In genomic region chr8:12831659-12832589, GRCm38 (mm10) we compare ENCODE assay signal across 12 mouse cellular contexts. TPM values are rescaled to one million over a fixed set of nuclear protein-coding genes. Genes with fewer than 3 reads are reported as not detected.
A peak's percentile ranks its signal among the peaks of the same experiment; 100 is the strongest.
DNase-seq lines count a peak whose midpoint lies in the region; ATAC-seq lines count a peak whose summit lies in the region.
"Had no signal": no experiment of that assay in that cellular context is flagged by ENCODE, and none has a peak within 500 bp of the region (broad histone marks: within the 10 kb centered on the region; RNA-seq: fewer than 3 reads in every experiment).

No protein-coding gene starts in this region.

- no peak overlapping the region for H3K4me3 ChIP-seq in hindbrain, embryonic 11.5 days (ENCODE audit: low read depth, low read length)
- no peak overlapping the region for H3K4me3 ChIP-seq in midbrain, embryonic 16.5 days (ENCODE audit: low read depth, low read length)
- H3K4me3 ChIP-seq: embryonic facial prominence, embryonic 15.5 days; layer of hippocampus, adult 2 months had no signal

- peaks cover 6% of the 10 kb centered on the region for H3K4me1 ChIP-seq in hindbrain, embryonic 11.5 days (replicated peaks; ENCODE audit: control insufficient read depth, insufficient read depth, low read length)
- peaks cover 11% of the 10 kb centered on the region for H3K4me1 ChIP-seq in midbrain, embryonic 16.5 days (ENCODE audit: control insufficient read depth, insufficient read depth, low read length)
- H3K4me1 ChIP-seq: embryonic facial prominence, embryonic 15.5 days had no signal

- peak; percentile 13 to 25 for DNase-seq in left cerebral cortex, postnatal 25 days (ENCODE audit: low spot score in 2 of 2)
- no peak for DNase-seq in left cerebral cortex, adult 8-10 months (ENCODE audit: low spot score in 2 of 2)
- DNase-seq in embryo, embryonic 10 days (ENCODE audit: low spot score): peak; percentile 69
- peak; percentile 58 for DNase-seq in hindbrain, embryonic 11.5 days (ENCODE audit: low spot score)
- DNase-seq in heart, postnatal 25 days (ENCODE audit: low spot score): no peak
- DNase-seq in left cerebral cortex, adult 9 months (ENCODE audit: low spot score in 2 of 2): no peak
- no peak for DNase-seq in thymus, postnatal 4 days
- DNase-seq: liver had no signal

- H3K4me2 ChIP-seq in hindbrain, embryonic 11.5 days (replicated peaks; ENCODE audit: low read depth, low read length): no peak overlapping the region; the same call in 1 of the 2 replicates
- H3K4me2 ChIP-seq in midbrain, embryonic 16.5 days (ENCODE audit: low read length): no peak overlapping the region
- H3K4me2 ChIP-seq: embryonic facial prominence, embryonic 15.5 days had no signal

- 72% methylated on average over 7 of the region's 7 CpGs for WGBS in hindbrain, embryonic 11.5 days
- WGBS in midbrain, embryonic 16.5 days: 52% methylated on average over 7 of the region's 7 CpGs

- H3K36me3 ChIP-seq in hindbrain, embryonic 11.5 days (ENCODE audit: control insufficient read depth, insufficient read depth, low read length): no peaks in the 10 kb centered on the region
- H3K36me3 ChIP-seq in midbrain, embryonic 16.5 days (ENCODE audit: control insufficient read depth, insufficient read depth, low read length): peaks cover 17% of the 10 kb centered on the region

- no peaks in the 10 kb centered on the region for H3K27me3 ChIP-seq in hindbrain, embryonic 11.5 days (ENCODE audit: control insufficient read depth, insufficient read depth, low read length)
- H3K27me3 ChIP-seq in midbrain, embryonic 16.5 days (ENCODE audit: control insufficient read depth, insufficient read depth, low read depth, low read length): no peaks in the 10 kb centered on the region
- H3K27me3 ChIP-seq: embryonic facial prominence, embryonic 15.5 days had no signal

- ATAC-seq in hindbrain, embryonic 11.5 days (ENCODE audit: low FRiP score): peak; percentile 66
- peak; percentile 82 for ATAC-seq in midbrain, embryonic 16.5 days
- ATAC-seq: intestine, embryonic 16.5 days had no signal

- intact Hi-C loops in left cerebral cortex, postnatal 25 days (cut with DNase I): no loop called here
- intact Hi-C loops in heart, postnatal 25 days (cut with DNase I): no loop called here

- no peaks in the 10 kb centered on the region for H3K9me3 ChIP-seq in hindbrain, embryonic 11.5 days (ENCODE audit: control insufficient read depth, low read length)
- no peaks in the 10 kb centered on the region for H3K9me3 ChIP-seq in midbrain, embryonic 16.5 days (replicated peaks; ENCODE audit: control insufficient read depth, low read length, poor library complexity, severe bottlenecking)
- H3K9me3 ChIP-seq: embryonic facial prominence, embryonic 15.5 days had no signal

- no peak overlapping the region for H3K9ac ChIP-seq in hindbrain, embryonic 11.5 days (ENCODE audit: low read depth, low read length)
- peak overlapping the region; percentile 46 for H3K9ac ChIP-seq in midbrain, embryonic 16.5 days (ENCODE audit: low read depth, low read length)
- H3K9ac ChIP-seq: embryonic facial prominence, embryonic 15.5 days had no signal

- peak overlapping the region; percentile 20; the same call in 1 of the 2 replicates for H3K27ac ChIP-seq in hindbrain, embryonic 11.5 days (ENCODE audit: low read depth, low read length)
- H3K27ac ChIP-seq in midbrain, embryonic 16.5 days (ENCODE audit: low read length): peak overlapping the region; percentile 79
- H3K27ac ChIP-seq: embryonic facial prominence, embryonic 15.5 days; layer of hippocampus, adult 2 months had no signal

RNA-seq across cellular contexts. Expression of gene Mcf2l, which starts 41.7 kb away (rescaled TPM):
- 100 to 1,000 TPM; 241 to 256 TPM for total RNA-seq in left cerebral cortex, postnatal 25 days (2021)
- 100 to 1,000 TPM; 209 to 241 (median 226) TPM for total RNA-seq in left cerebral cortex, adult 8-10 months (2022)
- polyA plus RNA-seq in hindbrain, embryonic 11.5 days (2014; fragmentation: Nextera tagmentation; extraction: Ambion mirVana): 51.0 and 54.4 TPM in 2 replicates
- 185 and 190 TPM in 2 replicates for polyA plus RNA-seq in midbrain, embryonic 16.5 days (2015; fragmentation: Nextera tagmentation; extraction: Ambion mirVana)
- total RNA-seq in heart, postnatal 25 days (2021): 10 to 100 TPM; 44.7 to 69.4 TPM

Comparison
In these comparisons a context has a peak if more than half of its experiments do, and no peak if none do; other contexts are left out.
1. DNase-seq: peak in left cerebral cortex, postnatal 25 days (2 of 2), embryo, embryonic 10 days (single experiment) and hindbrain, embryonic 11.5 days (single experiment); none in left cerebral cortex, adult 8-10 months (0 of 2), heart, postnatal 25 days (single experiment), left cerebral cortex, adult 9 months (0 of 2) and thymus, postnatal 4 days (single experiment).